Mouse (Mus musculus) intestine, embryonic 15.5 days (tissue): Measurements from ENCODE around the gene Rps16. TPM values are rescaled to one million over a fixed set of nuclear protein-coding genes. Genes with fewer than 3 reads are reported as not detected.

Source experiments
- ATAC-seq: fragments of 200-750 bp; cut with Nextera tagmentation; 2 replicates; pipeline ENCODE4 v1.8.0; 2017; ENCODE audit warnings: moderate TSS enrichment, moderate library complexity
- H3K27ac ChIP-seq: fragments of 300-500 bp; sonication (generic); 2 replicates; pipeline ENCODE4 v1.5.1; 2015; ENCODE audit warnings: mild to moderate bottlenecking, inconsistent platforms
- H3K27me3 ChIP-seq: fragments of 300-500 bp; sonication (generic); replicated peaks from 2 replicates; pipeline ENCODE4 v1.6.1; 2015; ENCODE audit warnings: inconsistent platforms
- H3K36me3 ChIP-seq: fragments of 300-500 bp; sonication (generic); 2 replicates; pipeline ENCODE4 v1.6.1; 2015; ENCODE audit warnings: inconsistent platforms
- H3K4me1 ChIP-seq: fragments of 300-500 bp; sonication (generic); replicated peaks from 2 replicates; pipeline ENCODE4 v1.6.1; 2015; ENCODE audit warnings: inconsistent platforms
- H3K4me2 ChIP-seq: fragments of 300-500 bp; sonication (generic); replicated peaks from 2 replicates; pipeline ENCODE4 v1.6.1; 2015; ENCODE audit warnings: mild to moderate bottlenecking, inconsistent platforms
- H3K4me3 ChIP-seq: fragments of 300-500 bp; sonication (generic); replicated peaks from 2 replicates; pipeline ENCODE4 v1.5.1; 2015; ENCODE audit warnings: inconsistent platforms
- H3K9ac ChIP-seq: fragments of 300-500 bp; sonication (generic); 2 replicates; pipeline ENCODE4 v1.6.1; 2015; ENCODE audit warnings: inconsistent platforms
- H3K9me3 ChIP-seq: fragments of 300-500 bp; sonication (generic); 2 replicates; pipeline ENCODE4 v1.6.1; 2016; ENCODE audit warnings: inconsistent platforms
- WGBS: fragments of 180-500 bp; shearing (Covaris S2); methylation state at CpG from one replicate; pipeline ENCODE4 v1.1.7; 2015; 5-methylcytosine and 5-hydroxymethylcytosine counted together
- polyA plus RNA-seq: library from polyadenylated mRNA; unstranded; fragments of >200 nt; fragmentation: Nextera tagmentation; extraction: Ambion mirVana; gene quantifications from 2 replicates; pipeline ENCODE4 v1.2.1, GENCODE M21; 2015

The Rps16 gene
- polyA plus RNA-seq, 1 experiment from 2014 or later, result 1,147 TPM

DNA sequence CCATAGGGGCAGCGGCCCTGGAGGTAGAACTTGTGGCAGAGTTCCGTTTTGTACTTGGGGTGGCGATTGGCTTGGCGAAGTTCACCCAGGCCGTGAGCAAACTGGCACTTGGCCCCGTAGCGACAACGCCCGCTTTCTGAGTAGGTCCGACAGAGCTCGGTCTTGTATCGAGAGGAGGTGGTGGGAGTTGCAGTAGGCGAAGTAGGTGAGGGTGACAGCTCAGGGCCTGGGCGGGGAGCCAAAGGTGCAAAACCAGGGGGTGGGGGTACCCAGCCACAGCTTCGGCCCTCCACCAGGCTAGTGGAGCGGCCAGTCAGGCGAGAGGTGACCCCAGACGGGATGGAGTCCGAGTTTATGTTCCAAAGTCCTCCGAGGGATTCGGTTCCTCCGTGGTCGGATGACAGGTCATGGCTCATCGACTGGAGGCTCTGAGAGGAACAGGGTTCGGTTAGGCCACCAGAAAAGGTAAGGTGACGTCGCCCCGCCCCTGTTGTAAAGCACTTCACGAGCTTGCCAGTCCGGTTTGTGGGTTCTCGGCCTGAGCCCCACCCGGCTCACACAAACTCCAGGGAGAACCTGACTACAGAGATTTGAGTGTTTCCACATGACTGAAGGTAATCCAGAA is 27.7 kb downstream of the Rps16 start:
- H3K9ac ChIP-seq, result peak overlapping the region; percentile 89
- 23% methylated on average over 32 of the region's 32 CpGs for WGBS
- H3K27ac ChIP-seq, result peak overlapping the region; percentile 98
- no peaks in the 10 kb centered on the region for H3K27me3 ChIP-seq
- peak overlapping the region; percentile 87 for H3K4me2 ChIP-seq
- H3K36me3 ChIP-seq, result no peaks in the 10 kb centered on the region
- peaks cover 61% of the 10 kb centered on the region for H3K4me1 ChIP-seq
- H3K9me3 ChIP-seq, result no peaks in the 10 kb centered on the region
- no peak for ATAC-seq
- peak overlapping the region; percentile 75 for H3K4me3 ChIP-seq

DNA sequence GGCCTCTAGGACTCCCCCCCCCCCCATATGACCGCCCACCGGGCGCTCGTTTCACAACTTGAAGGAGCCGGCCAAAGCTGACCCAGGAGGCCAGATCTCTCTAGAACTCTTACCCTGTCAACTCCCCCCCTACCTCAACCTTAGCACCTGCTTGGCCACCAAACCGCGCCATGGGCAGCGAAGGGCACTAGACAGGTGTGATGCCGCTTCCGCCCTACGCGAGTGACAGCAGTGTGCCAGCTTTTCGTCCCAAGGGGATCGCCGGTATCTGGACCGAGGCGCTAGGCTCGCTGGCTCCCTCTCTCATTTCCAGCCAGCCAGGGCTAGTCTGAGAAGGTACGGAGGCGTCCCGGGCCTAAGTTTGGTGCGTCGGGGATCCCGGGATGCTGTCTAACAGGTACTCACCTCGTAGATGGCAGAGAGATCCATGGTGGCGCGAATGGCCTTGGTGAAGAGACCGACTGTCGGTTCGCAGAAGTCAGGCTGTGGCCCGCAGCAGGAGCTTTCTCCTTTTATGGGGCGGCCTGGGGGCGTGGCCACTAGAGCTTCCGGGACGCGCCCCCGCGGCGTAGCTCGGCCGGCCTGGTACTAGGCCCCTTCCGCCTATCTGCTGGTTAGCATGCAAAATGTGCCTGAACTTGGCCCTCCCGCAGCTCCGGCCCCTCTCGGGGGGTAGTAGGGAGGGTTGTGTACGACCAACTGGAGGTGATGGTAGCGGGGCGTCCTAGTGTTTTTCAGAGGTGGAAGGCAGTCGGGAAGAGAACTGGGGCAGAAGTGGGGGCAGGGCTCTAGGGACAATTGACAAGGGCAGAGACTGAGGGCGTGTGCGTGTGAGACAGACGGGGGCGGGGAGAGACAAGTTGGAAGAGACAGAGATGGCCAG is 28.6 kb downstream of the Rps16 start:
- peak overlapping the region; percentile 87 for H3K4me2 ChIP-seq
- H3K4me3 ChIP-seq, result peak overlapping the region; percentile 75
- no peaks in the 10 kb centered on the region for H3K36me3 ChIP-seq
- under 1% methylated on average over 53 of the region's 53 CpGs for WGBS
- H3K9ac ChIP-seq, result peak overlapping the region; percentile 89
- H3K4me1 ChIP-seq, result peaks cover 61% of the 10 kb centered on the region
- no peaks in the 10 kb centered on the region for H3K9me3 ChIP-seq
- H3K27ac ChIP-seq, result peak overlapping the region; percentile 98
- peak; percentile 54 for ATAC-seq
- H3K27me3 ChIP-seq, result no peaks in the 10 kb centered on the region

DNA sequence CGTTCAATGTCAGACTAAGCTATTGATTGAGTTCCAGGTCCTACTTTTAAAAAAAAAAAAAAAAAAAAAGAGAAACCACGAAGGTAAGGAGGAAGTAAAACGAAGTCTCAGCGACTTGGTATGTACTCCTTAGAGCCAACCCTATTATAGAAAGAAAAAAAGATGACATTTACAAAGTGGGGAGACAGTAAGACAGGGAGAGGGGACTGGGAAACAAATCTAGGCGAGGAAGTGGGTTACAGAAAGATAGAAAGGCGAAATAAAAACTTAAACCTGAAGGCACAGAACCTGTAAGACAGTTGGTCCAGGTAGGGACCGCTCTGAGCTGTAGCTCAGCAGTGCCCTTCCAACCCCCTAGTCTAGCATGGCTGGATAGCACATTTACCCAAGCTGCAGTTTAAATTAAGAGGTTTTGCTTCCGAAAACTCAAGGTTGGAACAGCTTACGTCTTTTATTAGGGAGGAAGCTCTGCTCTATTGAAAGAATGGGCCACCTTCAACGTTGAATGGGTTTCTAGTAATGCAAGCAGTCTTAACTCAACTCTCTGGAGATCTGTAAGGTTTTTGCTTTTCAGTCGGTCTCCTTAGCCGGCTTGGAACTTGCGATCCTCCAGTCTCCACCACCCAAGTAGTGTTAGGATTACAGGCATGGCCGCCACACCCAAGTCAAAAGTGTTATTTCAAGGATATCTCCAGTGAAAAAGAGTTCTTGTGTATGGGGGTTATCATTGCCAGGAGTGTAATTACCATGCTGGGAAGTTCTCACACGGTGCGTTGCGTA is 30.0 kb downstream of the Rps16 start, which contains the start of gene Zfp36:
TSS of gene Zfp36 (minus strand) at position 17 of the 780 bp plus-strand sequence.
- H3K4me2 ChIP-seq, result peak within 1 kb of the TSS; percentile 87

DNA sequence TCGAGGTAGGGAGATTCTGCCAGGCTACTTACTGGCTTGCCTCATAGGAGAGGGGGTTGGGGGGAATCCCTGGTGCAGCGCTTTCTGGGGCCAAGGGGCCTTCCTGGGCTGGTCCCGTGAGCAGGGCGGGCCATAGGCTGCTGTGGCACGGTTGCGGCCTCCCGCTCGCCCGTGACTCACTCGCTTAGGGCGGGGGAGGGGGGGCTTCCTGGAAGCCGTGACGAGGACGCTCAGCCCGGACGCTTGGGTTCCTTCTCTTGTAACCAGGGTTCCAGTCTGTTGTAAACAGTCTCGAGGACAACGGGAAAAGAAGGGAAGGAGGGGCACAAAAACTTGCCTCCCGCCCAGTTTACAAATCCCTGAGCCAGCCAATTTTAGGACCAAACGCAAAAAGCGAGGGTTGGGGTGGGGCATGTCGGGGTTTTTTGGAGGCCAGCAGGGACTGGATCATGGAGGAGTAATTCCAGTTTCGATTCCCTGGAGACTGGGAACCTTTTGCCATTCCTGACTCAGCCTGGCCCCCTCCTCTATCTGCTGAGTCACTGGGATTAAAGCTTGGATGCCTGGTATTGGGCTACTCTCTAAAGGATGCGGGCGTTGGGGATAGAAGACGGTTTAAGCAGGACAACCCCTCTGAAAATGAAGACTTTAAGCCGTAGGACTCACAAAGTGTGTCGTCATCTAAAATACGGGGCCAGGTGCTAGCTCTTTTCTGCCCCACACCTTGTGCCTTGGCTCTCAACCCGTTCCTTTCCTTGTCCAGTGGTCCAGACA is 30.8 kb downstream of the Rps16 start:
- ATAC-seq, result peak; percentile 24
- WGBS, result 4% methylated on average over 30 of the region's 30 CpGs

More for the DNA sequence above, 30.0 kb downstream of the Rps16 start, which contains the start of gene Zfp36:
- WGBS, result 38% methylated on average over 17 of the region's 17 CpGs
- no peak for ATAC-seq
- Histone ChIP-seq H3K9me3 (no peaks in the 10 kb centered on the region), H3K4me1 (peaks cover 58% of the 10 kb centered on the region), H3K36me3 (0 out of 2 replicates have a peak, but pooled peaks cover 3% of the 10 kb centered on the region), H3K9ac (peak within 1 kb of the TSS; percentile 89), H3K27me3 (no peaks in the 10 kb centered on the region), H3K4me3 (peak within 1 kb of the TSS; percentile 75), H3K27ac (peak within 1 kb of the TSS; percentile 98)

DNA sequence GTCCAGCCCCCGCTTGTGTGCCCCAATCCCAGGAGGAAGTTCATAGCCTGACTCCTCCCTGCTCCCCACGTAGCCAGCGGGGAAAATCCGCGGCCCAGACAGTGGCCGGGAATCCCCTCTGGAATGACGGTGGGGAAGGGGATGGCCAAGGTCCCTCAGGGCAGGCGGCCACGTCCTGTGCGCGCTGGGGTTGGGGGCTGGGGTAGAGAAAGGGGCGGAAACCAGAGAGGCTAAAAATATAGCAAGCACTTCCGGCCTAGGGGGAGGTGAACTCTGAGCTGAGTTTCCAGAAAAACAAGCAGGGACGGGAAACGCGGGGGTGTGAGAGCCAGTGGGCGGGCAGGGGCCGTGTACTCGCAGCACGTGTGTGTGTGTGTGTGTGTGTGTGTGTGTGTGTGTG is 31.5 kb downstream of the Rps16 start:
- peaks cover 55% of the 10 kb centered on the region for H3K4me1 ChIP-seq
- ATAC-seq, result peak; percentile 41
- H3K27ac ChIP-seq, result peak overlapping the region; percentile 98
- H3K36me3 ChIP-seq, result 0 out of 2 replicates have a peak, but pooled peaks cover 3% of the 10 kb centered on the region
- peak overlapping the region; percentile 62 for H3K9ac ChIP-seq
- H3K27me3 ChIP-seq, result no peaks in the 10 kb centered on the region
- H3K4me3 ChIP-seq, result peak overlapping the region; percentile 31
- WGBS, result 1% methylated on average over 20 of the region's 20 CpGs
- H3K9me3 ChIP-seq, result no peaks in the 10 kb centered on the region
- H3K4me2 ChIP-seq, result peak overlapping the region; percentile 71

More for the DNA sequence above, 30.8 kb downstream of the Rps16 start:
- peak overlapping the region; percentile 31 for H3K4me3 ChIP-seq
- no peaks in the 10 kb centered on the region for H3K27me3 ChIP-seq
- H3K4me2 ChIP-seq, result peak overlapping the region; percentile 71
- H3K9me3 ChIP-seq, result no peaks in the 10 kb centered on the region
- H3K9ac ChIP-seq, result peak overlapping the region; percentile 62
- H3K36me3 ChIP-seq, result 0 out of 2 replicates have a peak, but pooled peaks cover 3% of the 10 kb centered on the region
- H3K27ac ChIP-seq, result peak overlapping the region; percentile 98
- H3K4me1 ChIP-seq, result peaks cover 58% of the 10 kb centered on the region

DNA sequence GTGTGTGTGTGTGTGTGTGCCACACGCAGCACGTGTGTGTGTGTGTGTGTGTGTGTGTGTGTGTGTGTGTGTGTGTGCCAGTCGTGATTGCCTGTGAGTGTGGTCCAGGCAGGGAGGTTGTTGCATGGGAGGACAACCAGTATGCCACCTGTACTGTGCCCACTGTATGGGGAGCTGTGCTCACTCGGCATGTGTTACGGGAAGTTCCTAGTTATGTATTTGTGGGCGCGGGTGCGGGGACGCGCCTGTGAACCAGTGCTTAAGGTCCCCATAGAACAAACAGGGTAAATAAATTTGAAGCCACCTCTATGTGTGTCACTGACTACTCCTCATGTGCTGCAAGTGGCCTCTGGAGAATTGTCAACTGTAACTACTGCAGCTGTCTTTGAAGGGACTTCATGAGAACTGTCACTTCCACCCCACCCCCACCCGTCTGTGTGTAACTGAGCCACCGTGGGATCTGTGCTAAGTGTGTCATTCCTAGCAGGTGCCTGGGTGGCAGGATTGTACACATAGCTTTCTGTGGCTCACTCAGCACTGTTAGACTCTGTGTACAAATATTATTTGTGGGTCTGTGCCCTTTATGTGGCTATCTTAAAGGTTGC is 32.0 kb downstream of the Rps16 start:
- Histone ChIP-seq H3K27ac (peak overlapping the region; percentile 98), H3K36me3 (0 out of 2 replicates have a peak, but pooled peaks cover 3% of the 10 kb centered on the region), H3K9ac (peak overlapping the region; percentile 23; the same call in 1 of the 2 replicates), H3K4me2 (peak overlapping the region; percentile 71), H3K9me3 (no peaks in the 10 kb centered on the region), H3K4me1 (peaks cover 50% of the 10 kb centered on the region), H3K27me3 (no peaks in the 10 kb centered on the region), H3K4me3 (peak overlapping the region; percentile 31; the same call in 1 of the 2 replicates)
- ATAC-seq, result peak; percentile 1
- WGBS, result 50% methylated on average over 9 of the region's 12 CpGs

DNA sequence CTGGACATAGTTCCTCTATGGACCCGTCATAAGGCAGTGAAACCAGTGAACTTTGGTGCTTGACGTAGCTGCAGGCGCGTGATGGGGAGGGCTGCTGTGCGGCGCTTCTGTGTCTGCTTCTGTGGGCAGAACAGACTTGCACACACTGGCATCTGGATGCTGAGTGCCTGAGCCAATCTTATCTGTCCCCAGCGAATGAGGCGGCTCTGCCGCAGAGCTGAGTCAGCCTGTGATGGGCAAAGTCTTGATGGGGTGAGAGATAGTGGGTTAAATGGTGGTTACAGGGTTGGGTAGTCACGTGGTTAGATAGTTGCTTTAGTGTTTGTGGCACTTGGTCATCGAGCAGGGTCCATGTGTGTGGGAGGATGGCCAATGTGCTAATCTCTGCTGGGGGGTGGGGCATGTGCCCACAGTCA is 32.5 kb downstream of the Rps16 start:
- H3K9me3 ChIP-seq, result no peaks in the 10 kb centered on the region
- H3K4me1 ChIP-seq, result peaks cover 45% of the 10 kb centered on the region
- no peak overlapping the region for H3K9ac ChIP-seq
- H3K36me3 ChIP-seq, result 0 out of 2 replicates have a peak, but pooled peaks cover 3% of the 10 kb centered on the region
- peak overlapping the region; percentile 98 for H3K27ac ChIP-seq
- WGBS, result 36% methylated on average over 11 of the region's 11 CpGs
- H3K4me3 ChIP-seq, result peak overlapping the region; percentile 6; the same call in 1 of the 2 replicates
- ATAC-seq, result peak; percentile 68
- H3K4me2 ChIP-seq, result peak overlapping the region; percentile 71
- H3K27me3 ChIP-seq, result no peaks in the 10 kb centered on the region

DNA sequence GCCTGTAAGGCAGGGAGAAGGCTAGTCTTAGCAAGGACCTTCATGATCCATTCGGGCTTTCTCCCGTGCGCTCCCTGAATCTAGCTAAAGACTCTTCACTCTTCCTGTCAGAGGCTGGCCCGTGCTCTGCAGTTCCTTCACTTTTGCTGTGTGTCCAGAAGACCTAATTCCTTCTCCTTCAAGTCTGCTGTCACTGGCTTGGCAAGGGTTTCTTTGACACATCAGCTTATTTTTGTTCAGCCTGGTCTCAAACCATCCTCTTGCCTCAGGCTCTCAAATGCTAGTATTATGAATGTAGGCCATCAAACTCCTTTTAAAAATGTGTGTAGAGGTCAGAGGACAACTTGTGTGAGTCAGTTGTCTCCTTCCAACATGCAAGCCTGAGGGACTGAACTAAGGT is 33.2 kb downstream of the Rps16 start:
- peak overlapping the region; percentile 98 for H3K27ac ChIP-seq
- H3K4me1 ChIP-seq, result peaks cover 43% of the 10 kb centered on the region
- peak overlapping the region; percentile 71; the same call in 1 of the 2 replicates for H3K4me2 ChIP-seq
- H3K9ac ChIP-seq, result no peak overlapping the region
- no peaks in the 10 kb centered on the region for H3K9me3 ChIP-seq
- no peak overlapping the region for H3K4me3 ChIP-seq
- ATAC-seq, result no peak
- WGBS, result 74% methylated on average over 4 of the region's 4 CpGs
- 0 out of 2 replicates have a peak, but pooled peaks cover 3% of the 10 kb centered on the region for H3K36me3 ChIP-seq
- no peaks in the 10 kb centered on the region for H3K27me3 ChIP-seq

DNA sequence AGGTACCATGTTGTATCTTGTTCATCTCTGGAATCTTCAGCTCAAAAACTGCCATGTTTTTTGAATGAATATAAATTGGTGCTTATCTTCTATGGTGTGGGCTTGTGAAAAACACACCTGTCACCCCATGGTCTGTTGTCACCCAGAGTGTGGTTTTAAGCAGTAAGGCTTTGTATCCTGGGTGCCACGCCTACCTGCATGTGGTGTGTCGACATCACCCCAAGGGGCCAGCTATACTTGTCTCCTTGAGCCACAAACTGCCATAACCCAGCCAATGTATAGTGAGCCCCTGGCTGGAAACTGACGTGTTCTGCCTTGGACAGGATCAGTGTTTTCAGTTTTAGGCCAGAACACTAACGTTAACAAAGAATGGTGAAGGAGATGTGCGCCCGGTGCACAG is 33.7 kb downstream of the Rps16 start:
- H3K36me3 ChIP-seq, result 0 out of 2 replicates have a peak, but pooled peaks cover 8% of the 10 kb centered on the region
- peak overlapping the region; percentile 98; the same call in 1 of the 2 replicates for H3K27ac ChIP-seq
- no peaks in the 10 kb centered on the region for H3K27me3 ChIP-seq
- H3K4me3 ChIP-seq, result no peak overlapping the region
- no peak overlapping the region for H3K4me2 ChIP-seq
- H3K4me1 ChIP-seq, result peaks cover 43% of the 10 kb centered on the region
- no peak for ATAC-seq
- H3K9ac ChIP-seq, result no peak overlapping the region
- H3K9me3 ChIP-seq, result no peaks in the 10 kb centered on the region
- WGBS, result 80% methylated on average over 6 of the region's 6 CpGs

DNA sequence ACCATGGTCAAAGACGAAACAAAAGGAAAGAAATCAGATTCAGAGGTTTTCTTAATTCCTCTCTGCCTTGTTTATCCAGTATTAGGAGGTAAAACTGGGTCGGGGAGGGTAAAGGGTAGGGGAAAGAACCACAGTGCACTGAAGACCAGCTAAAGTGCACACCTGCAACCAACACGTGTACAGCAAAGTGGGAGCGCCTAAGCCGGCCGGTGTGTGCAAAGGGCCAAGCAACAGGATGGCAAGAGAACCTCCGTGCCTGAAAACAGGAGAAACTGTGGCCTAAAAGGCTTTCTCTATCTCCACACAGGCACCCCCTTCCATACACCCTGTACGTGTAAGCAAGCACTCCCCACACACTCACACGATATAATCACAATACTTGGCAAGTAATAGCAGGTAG is 34.7 kb downstream of the Rps16 start:
- H3K4me1 ChIP-seq, result peaks cover 41% of the 10 kb centered on the region
- 93% methylated on average over 9 of the region's 9 CpGs for WGBS
- H3K4me3 ChIP-seq, result no peak overlapping the region
- no peak for ATAC-seq
- H3K4me2 ChIP-seq, result no peak overlapping the region
- no peaks in the 10 kb centered on the region for H3K9me3 ChIP-seq
- no peak overlapping the region for H3K9ac ChIP-seq
- H3K36me3 ChIP-seq, result 0 out of 2 replicates have a peak, but pooled peaks cover 13% of the 10 kb centered on the region
- no peaks in the 10 kb centered on the region for H3K27me3 ChIP-seq
- no peak overlapping the region for H3K27ac ChIP-seq
